Mouse (Mus musculus): ENCODE results near the gene Flot2. TPM values are rescaled to one million over a fixed set of nuclear protein-coding genes. Genes with fewer than 3 reads are reported as not detected.

Flot2 gene
- polyA plus RNA-seq, 1 experiment from 2014 or later: 49.5 TPM

DNA sequence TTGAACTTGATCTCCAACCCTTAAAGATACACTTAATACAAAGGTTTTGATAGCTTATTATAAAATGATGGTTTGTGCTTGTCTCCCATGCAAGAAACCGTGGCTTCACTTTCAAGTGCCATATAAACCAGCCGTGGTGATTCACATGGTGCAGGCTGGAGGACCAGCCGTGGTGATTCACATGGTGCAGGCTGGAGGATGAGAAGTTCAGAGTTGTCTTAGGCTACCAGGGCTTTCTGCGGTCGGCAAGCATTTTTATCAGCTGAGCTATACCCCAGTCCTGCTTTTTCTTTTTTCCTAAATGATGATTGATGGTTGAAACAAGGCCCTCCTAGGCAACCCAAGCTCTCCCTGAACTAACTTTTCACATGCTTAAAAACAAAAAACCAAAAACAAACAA lies 64.4 kb downstream of the Flot2 start:
- ATAC-seq (ENCODE audit: insufficient number of reproducible peaks, low FRiP score, low TSS enrichment, low read depth): no peak
- 97% methylated on average over 5 of the region's 5 CpGs for WGBS

DNA sequence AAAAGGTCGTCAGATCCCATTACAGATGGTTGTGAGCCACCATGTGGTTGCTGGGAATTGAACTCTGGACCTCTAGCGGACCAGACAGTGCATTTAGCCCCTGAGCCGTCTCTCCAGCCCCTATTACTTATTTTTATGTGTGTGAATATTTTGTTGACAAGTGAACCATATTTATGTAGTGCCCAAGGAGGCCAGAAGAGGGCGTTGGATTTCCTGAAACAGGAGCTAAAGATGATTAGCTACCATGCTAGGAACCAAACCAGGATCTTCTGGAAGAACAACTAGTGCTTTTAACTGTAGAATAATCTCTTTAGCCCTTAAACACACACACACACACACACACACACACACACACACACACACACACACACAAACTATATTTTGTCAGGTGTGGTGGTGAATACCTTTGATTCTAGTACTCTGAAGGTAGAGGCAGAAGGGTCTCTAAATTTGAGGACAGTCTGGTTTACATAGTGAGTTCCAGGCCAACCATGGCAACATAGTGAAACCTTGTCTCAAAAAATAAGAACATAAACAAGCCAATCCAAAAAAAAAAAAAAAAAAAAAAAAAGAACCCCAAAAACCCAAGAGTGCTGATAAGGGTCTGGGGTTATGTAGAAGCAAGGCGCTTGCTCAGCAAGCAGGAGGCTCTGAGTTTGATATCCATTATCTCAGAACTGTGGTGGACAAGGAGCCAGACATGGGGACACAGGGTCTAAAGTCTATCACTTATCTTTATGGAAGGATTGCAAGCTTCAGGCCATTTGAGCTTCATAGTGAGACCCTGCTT lies 65.4 kb downstream of the Flot2 start:
- no peaks in the 10 kb centered on the region; the same call in 1 of the 2 replicates for H3K36me3 ChIP-seq (ENCODE audit: control insufficient read depth, insufficient read depth, low read length)
- H3K4me3 ChIP-seq (ENCODE audit: low read depth, low read length): no peak overlapping the region
- H3K27me3 ChIP-seq (ENCODE audit: control insufficient read depth, insufficient read depth, low read length): no peaks in the 10 kb centered on the region
- 65% methylated on average over 5 of the region's 5 CpGs for WGBS
- no peaks in the 10 kb centered on the region for H3K4me1 ChIP-seq (ENCODE audit: control insufficient read depth, insufficient read depth, low read length)
- no peak overlapping the region for H3K27ac ChIP-seq (replicated peaks; ENCODE audit: low read depth, low read length)
- no peak for ATAC-seq (ENCODE audit: insufficient number of reproducible peaks, low FRiP score, low TSS enrichment, low read depth)
- no peak overlapping the region for H3K9ac ChIP-seq (ENCODE audit: low read length)
- no peak for DNase-seq (ENCODE audit: low spot score)
- H3K4me2 ChIP-seq (ENCODE audit: low read depth, severe bottlenecking): no peak overlapping the region
- H3K9me3 ChIP-seq (ENCODE audit: control insufficient read depth, low read length): no peaks in the 10 kb centered on the region

More for the DNA sequence above, 64.4 kb downstream of the Flot2 start:
- H3K9ac ChIP-seq (ENCODE audit: low read length): no peak overlapping the region
- H3K4me3 ChIP-seq (ENCODE audit: low read depth, low read length): no peak overlapping the region
- DNase-seq (ENCODE audit: low spot score): no peak
- no peak overlapping the region for H3K27ac ChIP-seq (replicated peaks; ENCODE audit: low read depth, low read length)
- no peaks in the 10 kb centered on the region for H3K27me3 ChIP-seq (ENCODE audit: control insufficient read depth, insufficient read depth, low read length)
- H3K36me3 ChIP-seq (ENCODE audit: control insufficient read depth, insufficient read depth, low read length): no peaks in the 10 kb centered on the region; the same call in 1 of the 2 replicates
- no peak overlapping the region for H3K4me2 ChIP-seq (ENCODE audit: low read depth, severe bottlenecking)
- no peaks in the 10 kb centered on the region for H3K4me1 ChIP-seq (ENCODE audit: control insufficient read depth, insufficient read depth, low read length)
- no peaks in the 10 kb centered on the region for H3K9me3 ChIP-seq (ENCODE audit: control insufficient read depth, low read length)

DNA sequence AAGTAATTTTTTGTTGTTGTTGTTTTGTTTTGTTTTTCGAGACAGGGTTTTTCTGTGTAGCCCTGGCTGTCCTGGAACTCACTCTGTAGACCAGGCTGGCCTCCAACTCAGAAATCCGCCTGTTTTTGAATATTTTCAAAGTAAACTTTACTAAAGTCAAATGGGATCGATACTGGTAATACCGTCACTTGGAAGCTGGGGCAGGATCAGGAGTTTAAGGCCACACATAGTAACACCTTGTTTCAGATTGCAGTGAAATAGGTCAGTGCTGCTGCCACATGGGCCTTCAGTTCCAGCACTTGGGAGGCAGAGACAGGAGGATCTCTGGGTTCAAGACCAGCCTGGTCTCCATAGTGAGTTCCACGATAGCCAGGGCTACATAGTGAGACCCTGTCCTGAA lies 66.8 kb downstream of the Flot2 start:
- ATAC-seq (ENCODE audit: insufficient number of reproducible peaks, low FRiP score, low TSS enrichment, low read depth) (no peak), DNase-seq (ENCODE audit: low spot score) (no peak)
- WGBS: 93% methylated on average over 5 of the region's 5 CpGs
- Histone ChIP-seq H3K4me2 (ENCODE audit: low read depth, severe bottlenecking) (no peak overlapping the region), H3K9ac (ENCODE audit: low read length) (no peak overlapping the region), H3K4me1 (ENCODE audit: control insufficient read depth, insufficient read depth, low read length) (no peaks in the 10 kb centered on the region), H3K9me3 (ENCODE audit: control insufficient read depth, low read length) (no peaks in the 10 kb centered on the region), H3K27ac (replicated peaks; ENCODE audit: low read depth, low read length) (no peak overlapping the region), H3K4me3 (ENCODE audit: low read depth, low read length) (no peak overlapping the region), H3K27me3 (ENCODE audit: control insufficient read depth, insufficient read depth, low read length) (no peaks in the 10 kb centered on the region), H3K36me3 (ENCODE audit: control insufficient read depth, insufficient read depth, low read length) (no peaks in the 10 kb centered on the region; the same call in 1 of the 2 replicates)

MicroRNAs within 50 kb of the gene (microRNA counts, 519-probe panel; counts per million panel counts)
- microRNA mmu-miR-144 (4,587 counts per million, percentile 72 among the panel's probes with 10 or more counts), microRNA mmu-miR-451 (2,649 counts per million, percentile 26 among the panel's probes with 10 or more counts)

Small RNA genes within 50 kb of the gene (microRNA-seq; reads per million reads assigned to microRNA genes)
- gene Mir144 (32.3 reads per million, percentile 35 among the genes with 10 or more reads in this experiment), gene Mir451a (not detected), gene Mir451b (not detected)

Other genes with a start within 250 kb of the Flot2 start
- gene Pipox, start 143.8 kb upstream of the Flot2 start, polyA plus RNA-seq (2014; fragmentation: Nextera tagmentation; extraction: Ambion mirVana): 0.30 and 0.72 TPM in 2 replicates
- 0.10 and 0.23 TPM in 2 replicates for gene Sez6, start 107.1 kb upstream of the Flot2 start, polyA plus RNA-seq (2014; fragmentation: Nextera tagmentation; extraction: Ambion mirVana)
- gene Phf12, start 55.2 kb upstream of the Flot2 start, polyA plus RNA-seq (2014; fragmentation: Nextera tagmentation; extraction: Ambion mirVana): 19.6 and 21.1 TPM in 2 replicates
- 19.1 and 19.3 TPM in 2 replicates for gene Dhrs13, start 5.7 kb upstream of the Flot2 start, polyA plus RNA-seq (2014; fragmentation: Nextera tagmentation; extraction: Ambion mirVana)
- 44.3 and 44.4 TPM in 2 replicates for gene Eral1, start 42.5 kb downstream of the Flot2 start, polyA plus RNA-seq (2014; fragmentation: Nextera tagmentation; extraction: Ambion mirVana)
- gene Fam222b, start 56.7 kb downstream of the Flot2 start, polyA plus RNA-seq (2014; fragmentation: Nextera tagmentation; extraction: Ambion mirVana): 21.8 and 24.6 TPM in 2 replicates
- gene Traf4, start 127.7 kb downstream of the Flot2 start, polyA plus RNA-seq (2014; fragmentation: Nextera tagmentation; extraction: Ambion mirVana): 92.6 and 114 TPM in 2 replicates
- gene Nek8, start 138.7 kb downstream of the Flot2 start, polyA plus RNA-seq (2014; fragmentation: Nextera tagmentation; extraction: Ambion mirVana): 15.0 and 15.5 TPM in 2 replicates
- gene Tlcd1, start 138.8 kb downstream of the Flot2 start, polyA plus RNA-seq (2014; fragmentation: Nextera tagmentation; extraction: Ambion mirVana): 8.7 and 10.4 TPM in 2 replicates
- 1,529 and 1,574 TPM in 2 replicates for gene Rpl23a, start 145.7 kb downstream of the Flot2 start, polyA plus RNA-seq (2014; fragmentation: Nextera tagmentation; extraction: Ambion mirVana)
- gene Rab34, start 150.5 kb downstream of the Flot2 start, polyA plus RNA-seq (2014; fragmentation: Nextera tagmentation; extraction: Ambion mirVana): 142 and 144 TPM in 2 replicates
- 0.84 and 1.3 TPM in 2 replicates for gene Proca1, start 155.5 kb downstream of the Flot2 start, polyA plus RNA-seq (2014; fragmentation: Nextera tagmentation; extraction: Ambion mirVana)
- 44.0 and 44.9 TPM in 2 replicates for gene Sdf2, start 207.8 kb downstream of the Flot2 start, polyA plus RNA-seq (2014; fragmentation: Nextera tagmentation; extraction: Ambion mirVana)
- gene Supt6, start 208.1 kb downstream of the Flot2 start, polyA plus RNA-seq (2014; fragmentation: Nextera tagmentation; extraction: Ambion mirVana): 30.8 and 34.1 TPM in 2 replicates
- gene 2610507B11Rik, start 223.8 kb downstream of the Flot2 start, polyA plus RNA-seq (2014; fragmentation: Nextera tagmentation; extraction: Ambion mirVana): 71.5 and 72.6 TPM in 2 replicates

Data from limb, embryonic 11.5 days (tissue).